Mouse (Mus musculus) bone marrow macrophage, adult 2 months (primary cell): ENCODE results near the gene Cd52.

Experiments
- CTCF ChIP-seq: IDR thresholded peaks from 2 replicates; pipeline ENCODE4 v1.5.1; 2012; ENCODE audit warnings: low read depth, mild to moderate bottlenecking, low read length, moderate library complexity
- POLR2A ChIP-seq: IDR thresholded peaks from 2 replicates; pipeline ENCODE4 v1.6.1; 2012; ENCODE audit warnings: mild to moderate bottlenecking, low read depth, low read length, borderline replicate concordance

DNA sequence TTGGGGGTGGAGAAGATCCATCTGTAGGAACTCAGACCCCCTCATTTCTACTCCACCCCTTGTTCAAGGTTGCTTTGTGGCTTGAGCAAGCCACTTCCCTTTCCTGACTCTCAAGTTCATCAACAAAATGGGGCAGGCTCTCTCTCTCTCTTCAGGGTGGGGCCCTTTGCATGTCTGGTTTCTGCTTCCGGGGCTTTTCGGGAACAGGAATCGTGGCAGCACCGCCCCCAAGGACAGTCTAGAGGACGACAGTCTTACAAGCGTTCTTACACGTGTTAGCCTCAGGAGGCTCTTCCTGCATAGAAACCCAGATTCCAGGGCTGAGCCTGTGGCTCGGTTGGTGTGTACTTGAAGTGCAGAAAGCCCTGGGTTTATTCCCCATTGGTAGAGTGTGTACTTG is 22.1 kb upstream of the Cd52 start:
- TF ChIP-seq POLR2A, result no peak
- TF ChIP-seq CTCF, result no peak
